Mouse (Mus musculus): ENCODE measurements at regions not wholly inside any gene's neighbourhood (a gene's known extent, or its start where the extent isn't known, plus 50 kb on each side); places are given as distances from the start of the nearest gene placed in this dataset.

- no peak for DNase-seq
Observed at GRCm38 (mm10) chr19:30435054-30435738, 114.3 kb downstream of the Dkk1 start.

GRCm38 (mm10) chr19:30450869-30451542 lies 98.5 kb downstream of the Dkk1 start:
- DNase-seq = no peak

GRCm38 (mm10) chr19:30451543-30451920 lies 97.9 kb downstream of the Dkk1 start:
- no peak for DNase-seq

- DNase-seq = no peak
Observed at GRCm38 (mm10) chr19:30452671-30453070, 96.8 kb downstream of the Dkk1 start.

- no peak for DNase-seq
Observed at GRCm38 (mm10) chr19:30483436-30483835, 66.0 kb downstream of the Dkk1 start.

GRCm38 (mm10) chr19:30489786-30490185 lies 59.7 kb downstream of the Dkk1 start:
- DNase-seq = no peak

- DNase-seq = no peak
Observed at GRCm38 (mm10) chr19:30490916-30491315, 58.5 kb downstream of the Dkk1 start.
